Mouse (Mus musculus): ENCODE results near the gene Dnah7b. TPM values are rescaled to one million over a fixed set of nuclear protein-coding genes. Genes with fewer than 3 reads are reported as not detected.

Gene Dnah7b
- 1.1 TPM for polyA plus RNA-seq (2014; fragmentation: Illumina TruSeq; extraction: RNeasy Lipid Tissue Mini Kit (QIAGEN cat#74804); ENCODE audit: low read depth, low replicate concordance)

GRCm38 (mm10) chr1:46066015-46066414 is at the start of gene Dnah7b:
TSS of gene Dnah7b (plus strand) at chr1:46066315.

Other genes starting within 250 kb of the Dnah7b start
- gene Gm5269, start 176.0 kb upstream of the Dnah7b start, polyA plus RNA-seq (2014; fragmentation: Illumina TruSeq; extraction: RNeasy Lipid Tissue Mini Kit (QIAGEN cat#74804); ENCODE audit: low read depth, low replicate concordance) = not detected
- gene Slc40a1, start 139.8 kb upstream of the Dnah7b start, polyA plus RNA-seq (2014; fragmentation: Illumina TruSeq; extraction: RNeasy Lipid Tissue Mini Kit (QIAGEN cat#74804); ENCODE audit: low read depth, low replicate concordance) = 456 TPM

All from sigmoid colon, adult 10 weeks (tissue).